Mouse (Mus musculus) adrenal gland (tissue): Measurements from ENCODE around the gene Nacc2.

ENCODE experiments used
- intact Hi-C: fragments of 180-260 bp; cut with DNase I; formaldehyde crosslinking; loops from one replicate; pipeline ENCODE4 v1.15.1; 2025

Gene Nacc2

DNA sequence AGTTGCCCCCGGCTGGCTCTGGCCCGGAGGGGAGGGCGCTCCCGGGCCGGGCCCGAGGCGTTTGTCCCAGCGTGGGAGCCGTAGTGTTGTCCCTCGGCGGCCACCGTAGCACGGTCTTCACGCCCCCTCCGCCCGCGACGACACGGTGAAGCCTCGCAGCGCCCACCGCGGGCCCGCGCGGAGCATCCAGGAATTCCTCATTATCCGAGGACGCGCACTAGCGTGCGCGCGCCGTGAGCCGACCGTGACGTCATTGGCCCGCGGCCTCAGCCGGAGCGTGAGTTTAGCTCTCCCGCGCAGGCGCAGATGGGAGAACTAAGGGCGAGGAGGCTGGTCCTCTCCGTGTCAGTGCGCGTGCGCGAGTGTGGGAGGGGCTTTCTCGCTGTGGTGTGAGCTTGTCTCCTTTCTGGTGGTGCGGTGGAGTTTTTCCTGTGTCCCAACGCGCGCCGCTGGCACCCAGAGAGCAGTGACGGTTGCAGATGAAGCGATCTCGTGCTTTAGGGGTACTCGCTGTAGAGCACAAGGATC, 17.3 kb upstream of the Nacc2 start:
- intact Hi-C loops: loop anchor here (2.0 to 10.0 kb wide), 3 partner anchors 103 to 306 kb away; no protein-coding TSS in a partner anchor

DNA sequence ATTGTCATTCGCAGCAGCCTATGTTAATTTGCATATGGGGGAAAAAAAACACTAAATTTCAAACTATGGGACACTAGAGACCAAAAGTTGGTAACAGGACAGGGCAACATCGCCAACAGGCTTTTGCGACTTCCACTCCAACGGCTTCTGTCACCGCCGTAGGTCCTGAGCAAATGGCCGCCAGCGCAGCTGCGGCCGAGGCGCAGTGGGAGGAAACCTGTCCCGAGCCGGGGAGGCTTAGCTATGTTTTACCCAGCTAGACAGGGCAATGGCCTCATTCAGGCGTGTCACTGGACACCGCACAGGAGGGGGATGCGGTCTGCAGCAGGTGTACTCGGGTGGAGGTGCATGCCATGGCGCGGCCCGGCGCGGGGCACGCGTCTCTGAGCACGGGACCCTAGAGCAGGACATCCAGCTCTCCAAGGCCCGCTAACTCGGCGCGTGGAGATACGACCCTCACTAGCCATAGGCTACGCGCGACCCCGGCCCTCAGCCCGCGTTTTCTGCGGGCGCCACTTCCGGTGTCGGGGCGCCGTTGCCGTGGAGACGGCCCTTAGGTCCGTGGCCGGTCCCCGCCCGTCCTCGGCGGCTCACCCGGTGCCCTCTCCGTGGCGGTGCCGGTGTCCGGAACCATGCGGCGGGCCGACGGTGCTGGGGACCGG, 16.7 kb upstream of the Nacc2 start:
- intact Hi-C loops: loop anchor here (2.0 to 10.0 kb wide), 3 partner anchors 102 to 305 kb away; no protein-coding TSS in a partner anchor

DNA sequence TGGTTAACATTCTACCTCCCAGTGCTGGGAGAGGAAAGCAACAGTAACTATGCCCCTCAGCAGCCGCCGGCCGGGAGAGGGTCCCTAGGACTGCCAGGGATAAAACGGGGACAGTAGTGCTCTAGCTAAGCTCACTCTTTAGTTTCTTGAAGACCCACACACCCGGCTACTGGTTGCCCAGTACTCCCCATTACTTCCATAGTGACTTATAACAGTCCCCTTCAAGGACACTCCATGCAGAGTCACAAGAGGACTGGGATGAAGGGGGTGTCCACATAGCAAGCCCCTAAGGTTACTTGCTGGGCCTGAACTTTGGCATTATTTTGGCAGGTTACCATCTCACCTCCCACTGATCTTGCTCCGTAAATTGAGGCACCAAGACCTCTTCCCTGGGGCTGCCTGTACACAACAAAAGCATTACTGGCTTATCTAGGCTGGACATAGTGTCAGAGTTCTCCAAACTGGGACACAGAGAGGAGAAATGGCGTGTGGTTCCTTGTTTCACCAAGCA, 16.1 kb upstream of the Nacc2 start:
- intact Hi-C loops: no loop called here

DNA sequence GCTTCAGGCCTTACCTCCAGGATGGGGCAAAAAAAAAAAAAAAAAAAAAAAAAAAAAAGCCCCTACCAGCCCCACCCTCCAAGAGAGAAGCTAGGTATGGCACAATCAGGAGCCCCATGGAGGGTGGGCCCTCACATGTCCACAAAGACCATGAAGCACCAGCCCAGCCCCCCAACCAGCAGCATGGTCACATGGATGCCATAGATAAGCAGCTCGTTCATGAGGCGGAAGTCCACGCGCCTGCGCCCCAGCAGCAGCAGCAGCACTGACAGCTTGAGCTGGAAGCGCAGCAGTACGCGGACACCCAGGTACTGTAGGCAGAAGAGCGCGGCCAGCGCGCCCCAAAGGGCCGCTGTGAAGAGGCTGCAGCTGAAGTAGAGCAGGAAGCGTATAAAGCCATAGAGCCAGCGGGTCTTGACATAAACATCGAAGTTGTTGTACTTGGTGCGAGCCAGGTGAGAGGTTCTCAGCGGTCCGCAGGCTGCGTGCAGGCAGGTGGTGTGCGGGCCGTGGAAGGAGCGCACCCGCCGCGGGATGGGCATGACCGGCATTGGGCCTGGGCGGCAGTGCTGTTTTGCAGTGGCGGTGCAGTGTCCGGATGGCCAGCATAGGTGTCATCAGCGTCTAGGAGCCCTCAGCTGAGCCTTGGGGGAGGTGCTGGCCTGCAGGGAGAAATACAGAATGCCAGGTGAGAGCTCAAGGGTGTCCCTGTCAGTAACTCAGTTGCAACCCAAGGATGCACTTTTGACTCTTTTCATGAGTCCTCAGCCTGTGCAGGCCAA, 15.4 kb upstream of the Nacc2 start:
- intact Hi-C loops: no loop called here

DNA sequence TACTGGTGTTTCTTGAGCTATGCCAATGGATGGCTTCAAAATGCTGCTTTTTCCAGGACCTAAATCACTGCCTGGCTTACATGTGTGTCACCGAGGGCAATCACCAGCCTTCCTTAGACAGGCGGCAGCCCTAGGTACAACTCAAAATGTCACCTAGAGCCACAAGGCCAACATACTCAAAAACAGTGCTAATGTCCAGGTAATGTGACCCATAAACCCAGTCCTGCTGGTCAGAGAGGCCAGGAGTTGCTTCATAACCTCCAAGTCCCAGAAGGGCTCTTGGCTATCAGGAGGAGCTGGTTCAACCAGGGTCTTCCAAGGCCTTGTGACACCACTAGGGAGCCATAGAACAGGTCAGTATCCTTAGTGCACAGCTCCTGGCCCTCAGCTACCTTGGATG, 11.6 kb upstream of the Nacc2 start:
- intact Hi-C loops: no loop called here

DNA sequence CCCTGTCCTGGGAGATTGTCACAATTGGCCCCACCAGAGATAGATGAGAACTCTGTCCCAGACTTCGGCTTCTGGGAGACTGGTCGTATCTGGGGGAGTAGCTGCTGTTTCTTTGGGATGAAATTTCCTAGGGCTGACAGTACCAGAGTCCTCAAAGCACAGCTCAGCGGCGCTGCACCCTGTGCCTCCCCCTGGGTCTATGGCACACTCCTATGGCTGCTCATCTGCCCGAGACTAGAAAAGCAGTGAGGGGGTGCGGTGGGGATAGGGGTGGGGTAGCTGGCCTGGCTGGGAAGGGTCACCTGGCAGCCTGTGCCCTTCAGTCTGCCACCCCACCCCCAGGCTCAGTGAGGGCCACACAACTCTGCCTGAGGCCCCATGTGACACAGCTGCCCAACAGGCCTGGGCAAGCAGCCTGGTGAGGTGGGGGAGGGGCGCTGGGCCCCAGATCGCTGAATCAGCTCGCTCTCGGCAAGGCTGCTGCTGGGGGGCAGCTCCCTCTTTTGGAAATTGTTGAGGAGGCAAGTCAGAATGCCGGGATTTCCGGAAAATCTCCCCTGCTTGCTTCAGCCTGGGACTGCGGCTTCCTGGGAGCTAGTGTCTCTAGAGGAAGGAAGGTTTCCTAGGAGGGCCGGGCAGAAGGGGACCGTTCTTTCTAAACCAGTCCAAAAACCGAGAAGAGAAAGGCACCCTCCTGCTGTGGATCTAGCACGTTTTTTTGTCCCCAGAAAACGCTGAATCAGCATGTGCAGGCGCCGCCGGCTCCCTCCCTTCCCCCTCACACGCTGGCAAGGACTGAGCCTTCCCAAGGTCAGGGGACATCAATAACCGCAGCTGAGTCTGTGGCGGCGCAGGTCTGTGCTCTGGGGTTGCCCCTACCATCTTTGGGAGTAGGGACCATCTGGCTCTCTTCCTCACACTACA, 9.9 kb upstream of the Nacc2 start:
- intact Hi-C loops: no loop called here

DNA sequence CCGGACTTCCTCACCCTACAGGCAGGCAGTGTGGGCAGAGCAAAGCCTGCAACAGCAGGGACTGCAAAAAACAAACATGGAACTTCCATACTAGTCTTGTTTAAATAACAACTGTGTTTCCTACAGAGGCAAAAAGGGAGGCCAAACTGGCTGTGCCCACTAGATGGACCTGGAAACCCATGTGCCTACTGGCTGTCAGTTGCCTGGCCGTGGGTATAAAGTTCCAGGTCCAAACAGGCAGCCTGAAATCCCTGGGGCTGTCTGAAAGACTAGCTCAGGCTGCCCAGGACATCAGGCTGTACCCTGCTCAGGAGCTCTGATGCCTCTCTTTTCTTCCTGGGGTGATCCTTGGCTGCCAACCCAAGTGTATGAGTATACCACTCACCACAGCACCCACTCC, 8.3 kb upstream of the Nacc2 start:
- intact Hi-C loops: no loop called here

DNA sequence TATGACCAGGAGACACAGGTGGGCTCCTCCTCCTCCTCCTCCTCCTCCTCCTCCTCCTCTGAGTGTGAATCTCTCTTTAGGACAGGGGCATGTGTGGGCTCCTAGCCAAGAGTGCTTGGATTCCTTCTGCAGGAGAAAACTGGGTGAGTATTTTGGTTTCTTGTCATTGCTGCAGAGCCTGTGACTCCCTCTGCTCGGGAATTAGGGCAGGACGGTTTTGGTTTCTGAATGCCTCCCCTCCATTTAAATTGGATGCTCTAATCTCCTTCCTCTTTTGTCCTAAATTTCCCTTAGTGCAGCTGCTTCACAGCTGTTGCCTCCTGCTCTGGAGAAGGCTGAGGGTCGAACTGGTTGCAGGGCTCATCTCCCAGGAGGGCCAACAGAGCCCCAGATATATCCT, 6.9 kb upstream of the Nacc2 start:
- intact Hi-C loops: no loop called here

DNA sequence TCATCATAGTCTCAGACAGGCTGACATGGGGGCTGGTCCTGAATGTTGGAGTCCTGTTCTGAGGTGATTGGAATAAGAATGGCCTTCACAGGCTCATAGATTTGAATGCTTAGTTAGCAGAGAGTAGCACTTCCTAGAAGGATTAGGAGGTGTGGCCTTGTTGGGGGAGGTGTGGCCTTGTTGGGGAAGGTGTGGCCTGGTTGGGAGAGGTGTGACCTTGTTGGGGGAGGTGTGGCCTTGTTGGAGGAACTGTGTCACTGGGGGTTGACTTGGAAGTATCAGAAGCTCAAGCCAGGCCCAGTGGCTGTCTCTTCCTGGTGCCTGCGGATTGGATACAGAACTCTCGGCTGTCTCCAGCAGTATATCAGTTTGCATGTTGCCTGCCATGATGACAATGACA, 6.3 kb upstream of the Nacc2 start:
- intact Hi-C loops: no loop called here

DNA sequence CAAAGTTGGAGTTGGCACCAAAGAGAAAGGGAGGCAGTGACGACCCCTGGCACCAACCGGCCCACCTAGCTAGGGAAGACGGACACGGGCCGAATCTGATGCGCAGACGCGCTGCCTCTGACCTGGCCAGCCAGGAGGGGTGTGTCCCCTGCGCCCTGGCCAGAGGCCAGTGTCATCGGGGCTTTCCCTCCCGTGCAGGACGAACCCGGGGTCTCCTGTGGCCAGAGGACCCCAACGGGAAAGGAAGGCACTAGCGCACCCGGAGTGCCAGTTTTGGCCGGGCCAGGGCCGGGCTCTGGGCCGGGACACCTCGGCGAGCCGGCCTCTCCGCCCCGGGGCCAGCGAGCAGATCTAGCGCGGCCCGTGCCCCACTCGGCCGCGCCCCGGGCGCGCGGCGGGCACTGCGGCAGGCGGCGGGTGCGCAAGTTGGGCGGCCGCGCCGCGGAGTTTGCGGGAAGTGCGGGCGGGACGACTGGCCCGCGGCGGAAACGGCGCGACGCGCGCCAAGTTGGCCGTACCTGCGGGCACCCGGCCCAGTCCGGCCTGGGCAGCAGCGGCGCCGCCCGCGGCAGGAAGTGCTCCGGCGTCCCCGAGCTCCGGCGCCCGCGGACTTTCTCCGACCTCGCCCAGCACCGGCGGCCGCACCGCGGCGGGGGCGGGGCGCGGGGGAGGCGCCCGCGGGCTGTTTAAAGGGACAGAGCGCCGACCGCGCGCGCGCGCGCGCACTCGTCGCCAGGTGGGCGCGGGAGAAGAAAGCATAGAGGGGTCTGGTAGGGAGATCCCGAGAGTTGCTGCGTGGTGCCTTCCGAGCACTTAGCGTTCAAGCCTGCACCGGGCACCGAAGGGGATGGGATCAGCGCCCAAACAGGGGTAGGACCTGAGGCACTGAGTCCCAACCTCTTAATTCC, 595 bp downstream of the Nacc2 start:
- intact Hi-C loops: no loop called here

DNA sequence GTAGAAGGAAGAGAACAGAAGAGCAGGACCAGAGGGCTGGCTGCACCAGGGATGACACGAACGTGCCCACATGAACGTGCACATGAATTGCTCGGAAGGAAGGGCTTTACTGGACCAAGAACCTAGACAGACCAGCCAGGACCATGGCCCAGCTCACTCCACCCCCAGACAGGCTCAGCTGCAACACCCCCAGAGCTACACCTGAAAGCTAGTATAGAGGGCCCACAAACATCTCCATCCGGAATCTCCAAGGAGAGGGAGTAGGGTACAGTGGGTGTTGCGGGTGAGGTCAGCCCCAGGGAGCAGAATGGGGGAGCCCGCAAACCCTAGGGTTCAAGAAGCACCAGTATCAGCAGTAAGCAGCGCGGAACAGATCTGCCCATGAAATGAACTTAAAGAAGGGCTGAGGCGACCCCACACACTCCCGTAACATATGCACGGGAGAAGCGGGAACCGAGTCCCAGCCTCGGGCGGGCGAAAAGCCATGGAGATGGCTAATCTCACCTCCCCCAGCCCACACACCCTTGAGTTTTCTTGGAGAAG, 1.4 kb downstream of the Nacc2 start:
- intact Hi-C loops: no loop called here

DNA sequence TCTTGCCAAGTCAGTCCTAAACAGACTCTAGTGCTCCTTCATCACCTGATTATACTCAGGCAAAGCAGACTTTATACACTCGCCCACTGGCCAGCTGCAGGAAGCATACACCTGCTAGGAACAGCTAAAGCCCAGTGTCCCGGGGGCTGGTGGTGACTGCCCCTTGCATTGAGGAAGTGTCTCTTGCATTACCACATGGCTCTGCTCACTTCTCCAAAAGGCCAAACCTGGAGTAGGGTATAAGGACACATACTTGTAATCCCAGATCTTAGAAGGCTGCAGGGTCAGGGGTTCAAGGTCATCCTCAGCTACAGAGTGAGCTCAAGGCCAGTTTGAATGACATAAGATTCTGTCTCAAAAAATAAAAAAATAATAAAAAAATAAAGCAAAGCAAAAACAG, 3.4 kb downstream of the Nacc2 start:
- intact Hi-C loops: no loop called here

DNA sequence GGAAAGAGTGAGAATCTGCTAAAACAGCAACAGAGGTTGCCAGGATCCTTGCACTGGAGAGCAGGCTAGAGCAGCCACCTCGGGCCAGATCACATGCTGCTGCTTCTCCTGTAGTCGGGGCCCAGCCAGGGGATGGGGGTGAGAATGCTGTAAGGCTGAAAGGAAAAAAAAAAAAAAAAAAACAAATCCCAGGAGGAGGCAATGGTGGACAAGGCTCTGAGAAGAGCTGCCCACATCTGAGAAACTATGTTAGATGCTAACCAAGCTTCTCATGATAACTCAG, 3.8 kb downstream of the Nacc2 start:
- intact Hi-C loops: no loop called here

DNA sequence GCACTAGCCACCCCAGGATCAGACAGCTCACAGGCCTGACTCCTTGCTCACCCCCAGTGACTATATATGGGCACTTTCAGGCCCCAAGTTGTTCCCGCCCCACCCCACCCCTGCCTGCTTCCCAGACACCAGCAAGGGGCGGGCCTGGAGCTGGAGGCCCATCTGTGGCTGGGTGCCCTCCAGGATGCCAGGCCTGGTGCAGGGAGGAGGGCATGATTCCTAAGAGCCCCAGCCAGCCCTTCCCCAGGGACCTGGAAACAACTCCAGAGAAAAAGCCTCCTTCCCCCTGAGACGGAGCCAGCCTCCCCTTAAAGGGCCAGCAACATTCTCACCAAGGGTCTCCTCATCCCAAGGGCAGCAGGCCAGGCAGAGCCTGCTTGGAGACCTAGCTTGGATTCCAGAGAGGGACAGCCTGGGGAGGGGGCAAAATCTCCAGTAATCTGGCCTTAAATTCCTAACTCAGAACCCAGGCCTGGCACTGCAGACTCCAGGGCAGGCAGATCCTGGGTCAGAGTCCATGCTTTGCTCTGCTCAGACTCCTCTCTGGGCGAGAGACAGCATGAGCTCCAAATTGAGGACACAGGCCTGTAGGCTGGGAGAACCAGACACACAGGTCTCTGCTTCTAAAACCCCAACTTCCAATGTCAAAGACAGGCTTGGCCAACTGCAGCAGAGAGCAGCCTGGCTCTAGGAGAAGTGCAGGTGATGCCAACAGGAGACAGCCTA, 4.3 kb downstream of the Nacc2 start:
- intact Hi-C loops: no loop called here

DNA sequence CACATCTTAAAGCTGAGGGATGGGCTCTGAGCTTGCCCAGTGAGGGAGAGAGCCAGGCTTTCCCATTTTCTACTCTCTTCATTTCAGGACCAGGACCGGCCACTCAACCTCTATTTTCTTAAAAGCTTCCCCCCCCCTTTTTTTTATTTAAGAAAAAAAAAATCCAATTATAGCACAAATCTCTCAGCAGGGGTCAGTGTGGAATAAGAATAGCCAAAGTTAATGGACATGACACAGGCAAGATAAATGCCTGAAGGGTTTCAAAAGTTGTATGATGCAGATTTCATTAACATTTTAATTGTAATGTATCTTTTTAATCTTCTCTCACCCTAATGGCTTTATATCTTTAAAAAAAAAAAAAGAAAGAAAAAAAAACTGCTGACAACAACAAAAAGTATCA, 5.4 kb downstream of the Nacc2 start:
- intact Hi-C loops: no loop called here

DNA sequence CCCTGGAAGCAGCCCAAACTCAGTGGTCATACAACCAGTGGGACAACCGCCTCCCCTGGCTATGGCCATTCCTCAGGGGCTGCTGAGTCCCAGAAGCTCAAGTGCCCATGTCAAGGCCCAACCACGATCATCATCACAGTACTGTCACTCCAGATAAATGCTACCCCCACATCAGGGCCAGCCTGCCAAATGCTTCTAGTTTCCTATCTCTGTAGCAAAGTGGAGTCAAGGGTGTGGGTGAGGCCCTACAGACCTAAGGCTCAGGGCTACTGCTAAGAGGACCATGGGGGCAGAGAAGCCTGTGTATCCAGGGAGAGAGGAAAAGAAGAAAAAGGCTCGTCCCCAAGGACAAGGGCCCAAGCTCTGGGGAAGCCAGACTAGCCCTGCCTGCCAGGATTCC, 6.5 kb downstream of the Nacc2 start:
- intact Hi-C loops: no loop called here

DNA sequence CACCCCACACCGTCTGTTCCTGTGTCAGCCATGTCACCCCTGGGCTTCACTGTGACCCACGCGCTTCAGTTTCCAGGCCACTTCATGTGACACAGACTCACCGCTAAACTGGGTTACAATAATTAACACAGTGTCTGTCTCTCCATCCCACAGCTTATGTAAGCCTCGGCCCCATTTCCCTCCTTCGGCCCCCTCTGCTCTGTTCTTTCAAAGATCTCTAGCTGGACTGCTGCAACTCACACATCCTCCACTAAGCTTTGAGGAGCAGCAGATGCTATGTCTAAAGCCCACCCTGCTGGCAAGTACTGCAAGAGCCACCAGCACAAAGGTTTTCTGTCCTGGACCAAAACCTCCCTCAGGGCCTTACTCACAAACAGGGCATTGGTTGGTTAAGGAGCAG, 7.8 kb downstream of the Nacc2 start:
- intact Hi-C loops: no loop called here

DNA sequence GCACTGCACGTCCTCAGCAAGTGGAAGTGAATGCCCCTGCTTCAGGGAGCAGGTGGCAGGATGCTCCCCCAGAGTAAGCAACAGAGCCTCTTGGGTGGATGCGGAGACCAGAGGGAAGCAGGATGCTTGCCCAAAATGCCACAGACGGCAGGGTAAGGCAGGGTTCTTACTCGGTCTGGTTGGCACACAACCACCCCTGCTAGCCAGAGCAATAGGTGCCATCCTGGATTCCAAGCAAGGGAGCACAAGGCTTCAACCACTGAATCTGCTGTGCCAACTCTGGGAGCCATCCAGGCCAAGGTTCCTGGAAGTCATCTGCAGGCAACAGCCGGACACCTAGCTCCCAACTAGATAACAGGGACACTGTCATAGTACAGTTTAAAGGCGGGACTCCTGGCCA, 14.8 kb downstream of the Nacc2 start:
- intact Hi-C loops: no loop called here

DNA sequence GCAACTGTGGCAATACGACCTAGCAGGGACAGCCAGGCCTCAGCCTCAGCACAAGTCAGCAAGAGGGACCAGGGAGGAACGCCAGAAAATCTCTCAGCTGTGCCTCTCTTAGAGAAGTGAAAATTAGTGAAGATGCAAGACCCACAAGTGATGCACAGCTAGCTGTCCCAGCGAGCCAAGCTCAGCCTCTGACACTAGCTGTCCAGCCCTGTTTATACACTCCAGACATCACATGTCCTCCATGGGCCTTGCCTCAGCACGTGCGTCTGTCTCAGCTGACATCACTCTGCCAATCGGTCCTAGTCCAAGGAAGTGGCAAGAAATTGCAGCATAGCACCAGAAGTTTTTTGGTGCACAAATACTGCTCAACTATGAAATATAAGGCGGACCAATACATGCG, 16.0 kb downstream of the Nacc2 start:
- intact Hi-C loops: no loop called here

DNA sequence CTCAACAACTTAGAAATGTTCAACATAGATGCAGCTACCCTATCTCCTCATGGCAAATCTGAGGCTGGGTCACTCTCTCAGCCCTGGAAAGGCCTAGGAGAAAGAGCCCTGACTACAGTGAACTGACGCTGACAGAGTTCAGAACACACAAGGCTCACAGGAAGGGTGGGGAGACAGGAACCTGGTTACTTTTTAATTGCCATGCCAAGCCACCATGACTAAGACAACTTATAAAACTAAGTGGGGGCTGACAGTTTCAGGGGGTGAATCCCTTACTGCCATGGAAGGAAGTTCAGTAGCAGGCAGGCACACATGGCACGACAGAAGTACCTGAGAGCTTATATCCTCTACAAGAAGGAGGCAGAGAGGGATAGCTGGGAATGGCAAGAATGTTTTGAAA, 16.8 kb downstream of the Nacc2 start:
- intact Hi-C loops: no loop called here
